Mouse (Mus musculus) lung, adult 2 months (tissue): Measurements from ENCODE around the gene Plxna4.

Experiments used
- CTCF ChIP-seq: fragments of 200-500 bp; IDR thresholded peaks from 2 replicates; pipeline ENCODE4 v1.5.1; 2011; ENCODE audit warnings: mild to moderate bottlenecking, low read length, control low read depth; ENCODE audit not compliant: insufficient read depth
- POLR2A ChIP-seq: fragments of 200-500 bp; IDR thresholded peaks from 2 replicates; pipeline ENCODE4 v1.6.1; 2011; ENCODE audit warnings: low read depth, mild to moderate bottlenecking, control low read depth, low read length, borderline replicate concordance; ENCODE audit errors: extremely low read depth

DNA sequence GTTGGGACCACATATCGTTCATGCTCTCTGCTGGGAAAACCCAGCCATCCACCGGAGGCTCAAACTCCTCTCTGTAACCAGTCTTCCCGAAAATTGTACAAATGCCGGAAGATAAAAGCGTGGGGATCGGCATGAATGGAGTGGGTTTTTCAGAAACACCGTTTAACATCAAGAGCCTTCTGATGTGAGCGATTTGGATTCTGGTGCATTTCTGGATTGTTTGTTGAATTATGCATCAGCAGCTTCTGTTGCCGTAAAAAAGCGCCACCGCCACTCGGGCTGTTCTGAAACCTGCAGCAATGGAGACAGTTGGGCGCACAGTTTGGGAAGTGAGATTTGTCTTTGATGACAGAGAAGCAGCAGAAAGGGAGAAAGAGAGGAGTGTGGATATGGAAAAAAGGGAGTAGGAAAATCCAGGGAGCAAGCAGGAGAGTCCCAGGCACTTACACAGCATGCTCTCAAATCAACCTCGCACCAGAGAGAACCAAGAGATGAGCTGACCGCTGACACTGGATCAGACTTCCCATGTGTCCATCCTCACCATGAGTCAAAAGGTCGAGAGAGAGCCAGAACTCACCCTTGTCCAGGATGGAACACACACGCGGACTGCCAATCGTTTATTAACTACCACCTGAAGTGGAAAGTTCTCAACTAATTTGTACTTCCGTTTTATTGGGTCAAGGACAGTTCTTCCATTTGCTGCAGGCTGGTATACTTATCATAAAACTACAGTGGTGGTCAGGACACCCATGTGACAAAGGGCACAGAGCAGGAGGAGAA is 181.5 kb downstream of the Plxna4 start:
- TF ChIP-seq CTCF (no peak), POLR2A (no peak)
